Mouse (Mus musculus) cerebellum, postnatal 25 days (tissue): ENCODE results near the gene Galnt7.
"Not testable (repeated sequence)": the region's sequence is repeated elsewhere in the genome, so short reads cannot be mapped to it uniquely, and the experiment has no call there.

ENCODE experiments used
- DNase-seq, 2 experiments: peaks; one replicate each; pipeline ENCODE4 v3.0.0; 2021; ENCODE audit warnings: mixed read lengths in 2 of 2

Galnt7 gene

GRCm38 (mm10) chr8:57536167-57536566 is 116.7 kb downstream of the Galnt7 start:
- peak in 1 of 2 experiments; percentile 3 for DNase-seq

GRCm38 (mm10) chr8:57534495-57534894 is 118.3 kb downstream of the Galnt7 start:
- DNase-seq: peak in 1 of 2 experiments; percentile 3

DNA sequence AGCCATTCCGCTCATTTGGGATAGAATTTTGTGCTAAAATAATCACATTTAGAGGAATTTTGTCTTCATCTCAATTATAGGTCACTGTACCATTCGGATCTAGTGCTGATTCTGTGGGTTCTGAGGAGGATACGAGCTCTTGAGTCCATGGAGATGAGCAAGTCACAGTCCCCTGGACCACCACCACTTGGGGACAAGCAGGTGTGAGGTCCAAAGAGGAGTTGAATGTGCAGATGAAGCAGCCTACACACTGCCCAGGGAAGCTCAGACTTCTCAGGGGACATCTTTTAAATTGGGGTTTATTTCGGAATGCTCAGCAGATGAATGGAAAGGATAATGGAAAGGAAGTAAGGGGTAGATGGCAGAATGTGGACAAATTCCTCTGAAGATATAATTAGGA is 119.7 kb downstream of the Galnt7 start:
- peak in 1 of 2 experiments; percentile 1 for DNase-seq

GRCm38 (mm10) chr8:57532223-57532622 is 120.6 kb downstream of the Galnt7 start:
- peak; percentile 52 to 72 for DNase-seq

DNA sequence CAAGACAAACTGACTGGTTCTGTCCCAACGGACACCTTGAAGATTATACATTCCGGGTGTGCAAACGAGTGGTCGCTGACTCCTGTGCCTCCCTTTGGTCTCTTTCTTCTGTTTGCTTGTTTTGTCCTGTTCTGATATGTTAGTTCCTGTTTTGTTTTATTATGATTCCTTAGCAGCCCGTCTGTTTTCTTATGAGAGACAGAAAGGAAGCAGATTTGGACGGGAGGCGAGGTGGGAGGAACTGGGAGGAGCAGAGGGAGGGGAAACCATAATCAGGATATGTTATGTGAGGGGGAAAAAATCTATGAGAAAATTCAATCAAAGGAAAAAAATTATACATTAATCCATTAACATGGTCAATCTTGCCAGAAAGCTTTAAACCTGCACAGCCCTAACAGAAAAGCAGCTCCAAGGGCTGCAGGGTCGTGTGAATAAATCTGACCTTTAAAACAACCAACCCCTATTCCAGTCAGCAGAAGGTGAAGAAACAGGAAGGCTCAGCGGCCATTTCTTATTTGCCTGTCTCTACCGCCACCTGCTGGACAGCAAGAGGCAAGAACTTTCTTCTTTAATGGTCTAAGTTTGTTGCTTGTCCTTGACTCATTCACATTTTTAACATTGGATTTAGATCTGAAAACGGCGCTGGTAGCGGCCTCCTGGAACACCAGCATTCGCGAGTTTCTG is 122.0 kb downstream of the Galnt7 start:
- DNase-seq: peak; percentile 79 to 87

DNA sequence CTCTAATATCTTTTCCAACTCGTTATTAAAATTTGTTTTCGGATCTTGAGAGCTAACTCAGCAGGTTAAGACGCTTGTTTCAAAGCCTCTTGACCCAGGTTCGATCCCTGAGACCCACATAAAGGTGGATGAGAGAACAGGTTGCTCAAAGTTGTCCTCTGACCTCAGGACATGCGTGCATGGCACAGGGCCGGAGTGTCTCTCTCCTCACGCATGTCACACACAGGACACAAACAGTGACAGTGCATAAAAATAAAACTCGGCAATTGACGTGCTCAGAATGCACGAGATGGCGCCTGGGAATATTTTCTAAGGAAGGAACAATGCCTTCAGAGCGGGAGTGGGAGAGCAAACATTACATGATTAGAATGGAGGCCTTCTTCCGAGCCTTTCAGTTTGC is 122.6 kb downstream of the Galnt7 start:
- no peak for DNase-seq

GRCm38 (mm10) chr8:57528036-57528435 is 124.8 kb downstream of the Galnt7 start:
- peak in 1 of 2 experiments; percentile 3 for DNase-seq

- DNase-seq: no peak
Measured at GRCm38 (mm10) chr8:57520186-57520786, 132.5 kb downstream of the Galnt7 start.

- DNase-seq: no peak
Measured at GRCm38 (mm10) chr8:57517723-57518122, 135.1 kb downstream of the Galnt7 start.

GRCm38 (mm10) chr8:57516685-57517084 is 136.1 kb downstream of the Galnt7 start:
- DNase-seq: not testable (repeated sequence)

DNA sequence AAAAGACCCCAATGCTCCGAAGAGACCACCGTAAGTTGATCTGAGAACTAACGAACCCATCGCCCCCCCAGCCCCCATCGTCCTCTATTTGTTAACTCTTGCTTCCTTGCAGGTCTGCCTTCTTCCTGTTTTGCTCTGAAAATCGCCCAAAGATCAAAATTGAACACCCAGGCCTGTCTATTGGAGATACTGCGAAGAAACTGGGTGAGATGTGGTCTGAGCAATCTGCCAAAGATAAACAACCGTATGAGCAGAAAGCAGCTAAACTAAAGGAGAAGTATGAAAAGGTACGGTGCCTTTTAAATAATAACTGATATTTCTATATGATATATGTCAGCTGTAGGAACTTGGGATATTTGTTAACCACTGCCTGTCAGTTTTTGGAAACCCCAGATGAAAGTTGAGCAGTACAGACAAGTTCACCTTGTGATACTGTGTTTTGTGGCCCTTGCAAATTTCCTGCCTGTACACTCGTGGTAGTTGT is 139.6 kb downstream of the Galnt7 start:
- not testable (repeated sequence) for DNase-seq

GRCm38 (mm10) chr8:57512141-57513056 is 140.4 kb downstream of the Galnt7 start:
- DNase-seq: peak; percentile 26 to 61

GRCm38 (mm10) chr8:57511316-57512118 is 141.3 kb downstream of the Galnt7 start, which contains the start of gene Hmgb2:
Gene Hmgb2 (plus strand): TSS chr8:57511907.
- peak; percentile 100 for DNase-seq

DNA sequence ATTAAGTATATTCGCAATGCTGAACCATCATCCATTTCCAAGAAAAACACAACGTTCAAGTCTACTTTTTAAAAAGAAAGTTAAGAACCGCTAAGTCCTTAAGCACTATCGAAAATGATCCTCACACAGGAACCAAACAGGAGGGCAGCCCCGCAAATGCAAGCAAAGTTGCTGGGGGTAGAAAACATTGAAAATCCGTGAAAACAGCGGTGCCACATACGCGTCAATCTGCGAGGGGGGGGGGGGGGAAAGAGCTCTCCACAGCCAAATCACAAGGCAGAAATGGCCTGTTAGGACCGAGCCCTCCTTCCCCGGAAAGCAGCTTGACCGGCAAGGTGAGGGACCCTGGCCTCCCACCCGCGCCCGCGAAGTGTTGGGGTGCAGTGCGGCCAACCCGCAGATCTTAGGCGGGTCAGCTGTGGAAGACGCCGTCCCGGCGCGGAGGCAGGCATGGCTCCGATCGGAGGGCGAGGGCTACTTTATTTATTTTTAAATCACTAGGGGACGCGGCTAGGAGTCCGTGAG is 142.0 kb downstream of the Galnt7 start:
- DNase-seq: no peak

DNA sequence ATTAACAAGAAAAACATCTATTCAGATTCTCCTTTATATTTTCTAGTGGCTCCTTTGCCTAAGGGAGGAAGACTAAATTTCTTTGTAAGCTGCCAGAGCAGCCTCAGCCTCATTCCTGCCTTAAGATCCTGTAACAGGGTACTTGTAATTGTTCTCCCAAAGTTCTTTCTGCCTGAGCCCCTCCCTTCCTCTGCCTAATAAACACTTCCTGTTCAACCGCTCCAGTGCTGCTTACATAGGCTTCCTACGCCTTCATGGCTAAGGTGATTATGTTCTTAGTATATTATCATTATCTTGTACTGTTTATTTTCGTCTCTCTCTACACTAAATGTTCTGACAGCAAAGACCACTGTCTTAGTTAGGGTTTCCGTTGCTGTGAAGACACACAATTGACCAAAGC is 144.2 kb downstream of the Galnt7 start:
- DNase-seq: no peak

DNA sequence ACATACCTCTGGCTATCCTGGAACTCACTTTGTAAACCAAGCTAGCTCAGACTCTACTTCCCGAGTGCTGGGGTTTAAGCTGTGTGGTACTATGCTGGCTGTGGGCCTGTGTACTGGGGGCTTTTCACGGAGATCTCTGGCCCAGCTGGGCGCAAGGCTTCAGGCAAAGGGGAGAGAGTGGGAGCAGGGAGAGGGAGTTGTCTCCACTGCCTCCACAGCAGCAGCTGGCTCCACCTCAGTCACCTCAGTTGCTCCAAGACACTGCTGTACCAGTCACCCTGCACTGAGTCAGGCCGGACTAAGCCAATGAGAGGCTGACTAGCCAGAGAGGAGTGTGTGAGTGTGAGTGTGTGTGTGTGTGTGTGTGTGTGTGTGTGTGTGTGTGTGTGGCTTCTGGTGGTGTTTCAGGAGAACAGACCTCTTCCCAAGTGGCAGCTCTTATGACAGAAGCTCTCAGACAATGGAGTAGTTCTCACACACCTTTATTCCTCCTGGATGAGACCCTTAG is 145.2 kb downstream of the Galnt7 start:
- no peak for DNase-seq

DNA sequence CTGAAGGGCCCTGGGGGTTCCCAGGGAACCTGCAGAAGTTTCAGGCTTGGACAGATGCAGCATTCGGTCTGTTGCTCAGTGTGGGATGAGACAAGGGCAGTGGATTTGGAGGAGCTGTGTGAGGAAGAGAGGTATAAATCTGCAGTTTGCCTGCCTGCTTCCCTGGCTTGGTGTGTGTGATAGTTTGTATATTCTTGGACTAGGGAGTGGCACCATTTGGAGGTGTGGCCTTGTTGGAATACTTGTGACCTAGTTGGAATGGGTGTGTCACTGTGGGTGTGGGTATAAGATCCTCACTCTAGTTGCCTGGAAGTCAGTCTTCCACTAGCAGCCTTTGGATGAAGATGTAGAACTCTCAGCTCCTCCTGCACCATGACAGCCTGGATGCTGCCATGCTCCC is 147.3 kb downstream of the Galnt7 start:
- not testable (repeated sequence) for DNase-seq

- peak; percentile 75 to 84 for DNase-seq
Measured at GRCm38 (mm10) chr8:57503641-57504040, 149.2 kb downstream of the Galnt7 start.

- DNase-seq: peak; percentile 86 to 89
Measured at GRCm38 (mm10) chr8:57498847-57499511, 153.9 kb downstream of the Galnt7 start.

DNA sequence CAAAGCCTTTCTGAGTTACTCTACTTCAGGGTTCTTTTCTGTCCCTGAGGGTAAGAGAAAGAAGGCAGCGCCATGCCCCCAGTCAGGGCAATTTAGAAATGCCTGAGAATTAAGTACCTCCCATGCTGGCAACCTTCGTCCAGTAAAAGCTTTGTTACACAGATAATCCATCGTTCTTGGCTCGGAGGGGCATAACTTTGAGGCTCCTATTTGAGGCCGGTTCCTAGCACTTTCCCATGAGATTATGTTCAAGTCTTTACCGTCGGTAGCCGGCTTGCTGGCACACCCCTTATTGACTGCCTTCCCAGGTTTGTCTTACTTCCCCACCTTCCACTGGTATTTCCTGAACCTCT is 154.4 kb downstream of the Galnt7 start:
- no peak for DNase-seq

- no peak for DNase-seq
Measured at GRCm38 (mm10) chr8:57491873-57492272, 161.0 kb downstream of the Galnt7 start.
